Mouse (Mus musculus) bone marrow, adult 2 months (tissue): ENCODE results near the gene Majin. TPM values are rescaled to one million over a fixed set of nuclear protein-coding genes. Genes with fewer than 3 reads are reported as not detected.

Source experiments
- H3K27ac ChIP-seq: fragments of 200-500 bp; 2 replicates; pipeline ENCODE4 v1.5.1; 2012; ENCODE audit warnings: low read depth, mild to moderate bottlenecking, control low read depth, inconsistent platforms, low read length; ENCODE audit not compliant: control insufficient read depth, poor library complexity, insufficient read depth
- H3K4me1 ChIP-seq: fragments of 200-500 bp; 2 replicates; pipeline ENCODE4 v1.6.1; 2011; ENCODE audit warnings: low read length; ENCODE audit not compliant: control insufficient read depth, insufficient read depth
- H3K4me3 ChIP-seq: fragments of 200-500 bp; replicated peaks from 2 replicates; pipeline ENCODE3; 2011; ENCODE audit warnings: mild to moderate bottlenecking, low read depth, low read length, control low read depth; ENCODE audit not compliant: control insufficient read depth
- CTCF ChIP-seq: fragments of 200-500 bp; IDR thresholded peaks from 2 replicates; pipeline ENCODE4 v1.5.1; 2011; ENCODE audit warnings: low read length, control low read depth; ENCODE audit not compliant: control insufficient read depth, insufficient read depth
- POLR2A ChIP-seq: fragments of 200-500 bp; IDR thresholded peaks from 2 replicates; pipeline ENCODE4 v1.6.1; 2011; ENCODE audit warnings: low read depth, mild to moderate bottlenecking, control low read depth, low read length, borderline replicate concordance; ENCODE audit not compliant: control insufficient read depth
- WGBS: fragments of 180-500 bp; shearing (Covaris S2); methylation state at CpG from one replicate; pipeline ENCODE4 v1.1.7; 2018; 5-methylcytosine and 5-hydroxymethylcytosine counted together
- polyA plus RNA-seq: library from polyadenylated mRNA; stranded (reverse); fragments of >200 nt; gene quantifications from 2 replicates; pipeline ENCODE4 v1.2.4, GENCODE M21; 2011; ENCODE audit warnings: low replicate concordance; ENCODE audit not compliant: missing spikeins, insufficient read depth, insufficient read length

The Majin gene
- polyA plus RNA-seq, 1 experiment: not detected

- 45% methylated on average over 7 of the region's 7 CpGs for WGBS
- Histone ChIP-seq H3K4me1 (peaks cover 4% of the 10 kb centered on the region; the same call in 1 of the 2 replicates), H3K27ac (peak overlapping the region; percentile 77; the same call in 1 of the 2 replicates), H3K4me3 (no peak overlapping the region)
- no peak for TF ChIP-seq CTCF
- no peak for TF ChIP-seq POLR2A
Measured at GRCm38 (mm10) chr19:6268670-6269132, 84.5 kb downstream of the Majin start.

- TF ChIP-seq CTCF (no peak), POLR2A (no peak)
- peak overlapping the region; percentile 77 for H3K27ac ChIP-seq
- peaks cover 4% of the 10 kb centered on the region; the same call in 1 of the 2 replicates for H3K4me1 ChIP-seq
- 68% methylated on average over 8 of the region's 8 CpGs for WGBS
- H3K4me3 ChIP-seq: no peak overlapping the region
Measured at GRCm38 (mm10) chr19:6269798-6270475, 85.7 kb downstream of the Majin start.

GRCm38 (mm10) chr19:6270661-6271060 is 86.5 kb downstream of the Majin start:
- 57% methylated on average over 9 of the region's 9 CpGs for WGBS
- TF ChIP-seq CTCF: no peak
- TF ChIP-seq POLR2A: no peak
- H3K4me1 ChIP-seq: peaks cover 7% of the 10 kb centered on the region; the same call in 1 of the 2 replicates

GRCm38 (mm10) chr19:6271206-6271605 is 87.0 kb downstream of the Majin start:
- Histone ChIP-seq H3K27ac (peak overlapping the region; percentile 77; the same call in 1 of the 2 replicates), H3K4me3 (no peak overlapping the region), H3K4me1 (peaks cover 8% of the 10 kb centered on the region; the same call in 1 of the 2 replicates)
- TF ChIP-seq POLR2A (no peak), CTCF (no peak)
- WGBS: 77% methylated on average over 8 of the region's 8 CpGs

More at GRCm38 (mm10) chr19:6270661-6271060, 86.5 kb downstream of the Majin start:
- H3K27ac ChIP-seq: peak overlapping the region; percentile 77
- no peak overlapping the region for H3K4me3 ChIP-seq

- TF ChIP-seq CTCF (no peak), POLR2A (no peak)
- H3K27ac ChIP-seq: no peak overlapping the region
- no peak overlapping the region for H3K4me3 ChIP-seq
- H3K4me1 ChIP-seq: peaks cover 8% of the 10 kb centered on the region; the same call in 1 of the 2 replicates
- WGBS: 79% methylated on average over 7 of the region's 7 CpGs
Measured at GRCm38 (mm10) chr19:6272053-6272452, 87.9 kb downstream of the Majin start.

GRCm38 (mm10) chr19:6272738-6273137 is 88.5 kb downstream of the Majin start:
- peaks cover 8% of the 10 kb centered on the region; the same call in 1 of the 2 replicates for H3K4me1 ChIP-seq
- TF ChIP-seq POLR2A: no peak
- TF ChIP-seq CTCF: no peak
- no peak overlapping the region for H3K27ac ChIP-seq
- H3K4me3 ChIP-seq: no peak overlapping the region
- WGBS: 79% methylated on average over 4 of the region's 4 CpGs

- Histone ChIP-seq H3K27ac (no peak overlapping the region), H3K4me1 (peaks cover 10% of the 10 kb centered on the region; the same call in 1 of the 2 replicates), H3K4me3 (no peak overlapping the region)
- no peak for TF ChIP-seq CTCF
- TF ChIP-seq POLR2A: no peak
- 54% methylated on average over 4 of the region's 4 CpGs for WGBS
Measured at GRCm38 (mm10) chr19:6273592-6273991, 89.4 kb downstream of the Majin start.

Other genes with a start within 250 kb of the Majin start
- 41.9 and 79.8 TPM in 2 replicates for gene Pola2, start 220.2 kb upstream of the Majin start, polyA plus RNA-seq
- 0.80 TPM in 1 of 2 replicates, not detected in the other for gene Slc22a20, start 198.2 kb upstream of the Majin start, polyA plus RNA-seq
- gene Capn1, start 168.5 kb upstream of the Majin start, polyA plus RNA-seq: 59.9 and 139 TPM in 2 replicates
- 30.5 and 58.5 TPM in 2 replicates for gene Syvn1, start 137.8 kb upstream of the Majin start, polyA plus RNA-seq
- 29.9 and 52.5 TPM in 2 replicates for gene Mrpl49, start 126.6 kb upstream of the Majin start, polyA plus RNA-seq
- 2,232 and 4,155 TPM in 2 replicates for gene Fau, start 126.5 kb upstream of the Majin start, polyA plus RNA-seq
- 8.4 and 14.3 TPM in 2 replicates for gene Znhit2, start 123.2 kb upstream of the Majin start, polyA plus RNA-seq
- gene Tm7sf2, start 116.0 kb upstream of the Majin start, polyA plus RNA-seq: 5.9 and 12.3 TPM in 2 replicates
- gene Vps51, start 107.2 kb upstream of the Majin start, polyA plus RNA-seq: 48.4 and 85.1 TPM in 2 replicates
- gene Tmem262, start 104.4 kb upstream of the Majin start, polyA plus RNA-seq: not detected in 2 replicates
- not detected in 2 replicates for gene Gm28374, start 102.1 kb upstream of the Majin start, polyA plus RNA-seq
- gene Zfpl1, start 99.4 kb upstream of the Majin start, polyA plus RNA-seq: 12.2 and 22.8 TPM in 2 replicates
- gene Cdca5, start 99.4 kb upstream of the Majin start, polyA plus RNA-seq: 28.8 and 31.0 TPM in 2 replicates
- gene AC131692.1, start 90.0 kb upstream of the Majin start, polyA plus RNA-seq: 6.6 and 6.9 TPM in 2 replicates
- gene Naaladl1, start 78.6 kb upstream of the Majin start, polyA plus RNA-seq: 5.2 and 5.3 TPM in 2 replicates
- 2.5 and 6.0 TPM in 2 replicates for gene Sac3d1, start 65.7 kb upstream of the Majin start, polyA plus RNA-seq
- gene Snx15, start 56.1 kb upstream of the Majin start, polyA plus RNA-seq: 33.2 and 38.4 TPM in 2 replicates
- gene Batf2, start 43.4 kb upstream of the Majin start, polyA plus RNA-seq: 0.93 TPM in 1 of 2 replicates, not detected in the other
- 19.6 and 20.5 TPM in 2 replicates for gene Arl2, start 42.8 kb upstream of the Majin start, polyA plus RNA-seq
- gene Gpha2, start 42.0 kb downstream of the Majin start, polyA plus RNA-seq: not detected in 2 replicates
- 21.0 and 43.9 TPM in 2 replicates for gene Ppp2r5b, start 51.5 kb downstream of the Majin start, polyA plus RNA-seq
- 17.0 and 36.4 TPM in 2 replicates for gene Atg2a, start 57.3 kb downstream of the Majin start, polyA plus RNA-seq
- 40.0 and 63.1 TPM in 2 replicates for gene Ehd1, start 92.3 kb downstream of the Majin start, polyA plus RNA-seq
- 7.2 and 13.6 TPM in 2 replicates for gene Cdc42bpg, start 122.1 kb downstream of the Majin start, polyA plus RNA-seq
- gene Men1, start 150.6 kb downstream of the Majin start, polyA plus RNA-seq: 17.7 and 33.1 TPM in 2 replicates
- gene Map4k2, start 156.7 kb downstream of the Majin start, polyA plus RNA-seq: 128 and 324 TPM in 2 replicates
- 120 and 184 TPM in 2 replicates for gene Sf1, start 179.3 kb downstream of the Majin start, polyA plus RNA-seq
- gene Pygm, start 200.0 kb downstream of the Majin start, polyA plus RNA-seq: 3.7 and 4.3 TPM in 2 replicates
- 656 and 1,280 TPM in 2 replicates for gene Rasgrp2, start 215.0 kb downstream of the Majin start, polyA plus RNA-seq
- gene Nrxn2, start 234.3 kb downstream of the Majin start, polyA plus RNA-seq: 2.0 and 8.8 TPM in 2 replicates